Mouse (Mus musculus): ENCODE data around the gene Slc43a2.

DNA sequence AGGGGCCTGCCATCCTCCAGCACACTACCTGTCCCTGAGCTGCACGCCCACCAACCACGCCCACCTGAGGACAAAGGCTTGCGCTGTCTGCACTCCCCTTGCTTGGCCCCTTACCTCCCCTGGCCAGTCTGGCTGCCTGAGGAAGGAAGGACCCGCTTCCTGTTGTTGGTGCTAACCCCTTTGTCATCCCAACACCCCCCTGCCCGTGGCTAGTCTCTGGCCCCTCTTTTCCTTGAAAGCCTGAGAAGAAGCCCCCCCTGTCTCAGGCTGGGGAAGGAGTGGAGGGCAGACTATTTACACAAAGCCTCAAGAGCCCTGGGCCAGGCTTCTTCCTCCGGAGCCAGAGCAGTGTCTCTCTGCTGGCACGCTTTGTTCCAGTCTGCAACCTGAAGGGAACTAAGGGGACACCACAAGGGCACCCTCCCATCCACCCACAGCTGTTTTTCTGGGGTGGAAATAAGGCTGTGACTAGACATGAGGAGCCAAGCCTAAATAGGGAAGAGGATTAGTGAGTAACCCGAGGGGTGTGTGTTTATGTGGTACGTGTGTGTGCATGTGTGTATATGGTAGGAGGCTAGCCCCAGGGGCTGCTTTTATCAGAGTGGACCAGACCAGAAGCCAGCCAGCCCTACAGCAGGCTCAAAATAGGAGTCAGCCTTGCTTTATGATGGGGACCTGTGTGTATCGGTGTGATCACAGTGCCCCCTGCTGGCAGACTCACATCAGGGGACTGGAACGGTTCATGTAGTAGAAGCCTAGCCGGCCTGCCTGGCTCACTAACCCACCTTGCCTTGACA is 41.6 kb downstream of the Slc43a2 start:
- no peak for TF ChIP-seq EP300 (IDR thresholded peaks at IDR 0.05)
- peak; percentile 97 for TF ChIP-seq CTCF (IDR thresholded peaks at IDR 0.05)

All from lung, postnatal 0 days (tissue).